Mouse (Mus musculus) forebrain, embryonic 14.5 days (tissue): ENCODE measurements at regions not wholly inside any gene's neighbourhood (a gene's known extent, or its start where the extent isn't known, plus 50 kb on each side); places are given as distances from the start of the nearest gene placed in this dataset.
"Not testable (repeated sequence)": the region's sequence is repeated elsewhere in the genome, so short reads cannot be mapped to it uniquely, and the experiment has no call there.

Experiments used
- ATAC-seq: fragments of 200-750 bp; cut with Nextera tagmentation; 2 replicates; pipeline ENCODE4 v1.8.0; 2017; ENCODE audit warnings: mild to moderate bottlenecking, moderate library complexity
- DNase-seq: peaks from one replicate; pipeline ENCODE4 v3.0.0-alpha.2; 2015; ENCODE audit warnings: low spot score
- H3K27ac ChIP-seq: fragments of 300-500 bp; sonication (generic); 2 replicates; pipeline ENCODE4 v1.5.1; 2014; ENCODE audit warnings: low read depth, mild to moderate bottlenecking, control low read depth, low read length, moderate library complexity
- H3K27me3 ChIP-seq: fragments of 300-500 bp; sonication (generic); replicated peaks from 2 replicates; pipeline ENCODE4 v1.6.1; 2014; ENCODE audit warnings: low read length, control low read depth, mixed read lengths; ENCODE audit not compliant: control insufficient read depth, insufficient read depth
- H3K36me3 ChIP-seq: fragments of 300-500 bp; sonication (generic); 2 replicates; pipeline ENCODE4 v1.6.1; 2014; ENCODE audit warnings: low read length, control low read depth; ENCODE audit not compliant: control insufficient read depth, insufficient read depth
- H3K4me1 ChIP-seq: fragments of 300-500 bp; sonication (generic); 2 replicates; pipeline ENCODE4 v1.6.1; 2014; ENCODE audit warnings: antibody characterized with exemption, low read length, control low read depth; ENCODE audit not compliant: control insufficient read depth, insufficient read depth
- H3K4me2 ChIP-seq: fragments of 300-500 bp; sonication (generic); 2 replicates; pipeline ENCODE4 v1.6.1; 2014; ENCODE audit warnings: mild to moderate bottlenecking, control low read depth, low read length
- H3K4me3 ChIP-seq: fragments of 300-500 bp; sonication (generic); 2 replicates; pipeline ENCODE4 v1.5.1; 2014; ENCODE audit warnings: low read depth, low read length, control low read depth
- H3K9ac ChIP-seq: fragments of 300-500 bp; sonication (generic); 2 replicates; pipeline ENCODE4 v1.6.1; 2014; ENCODE audit warnings: mild to moderate bottlenecking, low read length, control low read depth, moderate library complexity
- H3K9me3 ChIP-seq: fragments of 300-500 bp; sonication (generic); replicated peaks from 2 replicates; pipeline ENCODE4 v1.6.1; 2016; ENCODE audit warnings: low read length, control low read depth, mixed read lengths; ENCODE audit not compliant: control insufficient read depth
- whole genome bisulfite sequencing: fragments of 180-500 bp; shearing (Covaris S2); extraction: QIAGEN DNeasy Blood & Tissue Kit; methylation state at CpG from one replicate; pipeline ENCODE4 v1.1.7; 2014; 5-methylcytosine and 5-hydroxymethylcytosine counted together

DNA sequence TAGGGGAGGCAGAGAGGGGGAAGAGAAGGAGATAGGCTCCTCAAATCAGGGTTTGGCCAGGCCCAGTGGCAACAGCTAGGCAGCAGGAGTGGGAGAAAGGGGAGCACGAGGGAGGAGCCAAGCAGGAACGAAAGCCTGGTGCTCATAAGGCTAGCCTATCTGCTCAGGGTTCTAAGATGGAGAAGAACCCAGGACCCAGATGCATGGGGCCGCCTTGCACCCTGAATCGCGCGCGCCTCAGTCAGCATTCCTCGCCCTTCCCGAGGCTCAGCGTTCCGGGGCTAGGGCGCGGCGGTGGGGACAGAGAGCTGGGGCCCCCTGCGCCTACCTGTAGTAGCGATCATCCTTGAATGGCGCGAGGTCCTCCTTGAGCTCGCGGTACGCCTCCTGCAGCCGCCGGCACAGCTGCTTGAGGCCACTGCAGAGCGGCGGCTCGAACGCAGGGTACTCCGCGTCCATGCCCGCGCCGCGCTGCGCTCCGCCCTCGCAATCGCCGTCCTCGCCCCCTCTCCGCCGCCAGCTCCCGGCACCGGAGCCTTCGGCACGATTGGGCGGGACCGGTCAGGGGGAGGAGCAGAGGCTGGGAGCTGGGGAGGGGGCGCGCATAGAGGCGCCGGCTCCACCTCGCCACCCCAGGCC lies 60.1 kb downstream of the Dynlt1b start:
- H3K4me3 ChIP-seq = peak overlapping the region; percentile 31
- peak overlapping the region; percentile 50 for H3K9ac ChIP-seq
- ATAC-seq (peak; percentile 81), DNase-seq (peak; percentile 51)
- WGBS = 0% methylated on average over 20 of the region's 52 CpGs
- not testable (repeated sequence) for H3K9me3 ChIP-seq, H3K27ac ChIP-seq, H3K4me1 ChIP-seq, H3K36me3 ChIP-seq, H3K27me3 ChIP-seq
- H3K4me2 ChIP-seq = peak overlapping the region; percentile 49

DNA sequence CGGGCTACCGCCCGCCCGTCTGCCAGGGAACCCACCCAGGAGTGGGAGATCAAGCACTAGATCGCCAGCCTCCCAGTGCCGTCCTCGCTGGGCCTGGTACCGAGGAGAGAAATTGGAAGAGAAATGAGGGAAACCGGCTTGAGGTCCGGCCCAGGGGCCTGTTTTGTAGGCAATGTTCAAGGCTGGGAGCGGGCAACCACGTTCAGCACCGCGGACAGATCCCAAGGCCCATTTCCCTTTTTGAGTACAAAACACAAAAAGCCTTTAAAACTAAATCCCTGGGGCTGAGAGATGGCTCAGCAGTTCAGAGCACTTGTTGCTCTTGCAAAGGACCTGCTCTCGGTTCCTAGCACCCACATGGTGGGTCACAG lies 60.6 kb downstream of the Dynlt1b start:
- WGBS = no CpG with 5 or more reads among the region's 15 CpGs
- not testable (repeated sequence) for H3K4me1 ChIP-seq, H3K9ac ChIP-seq, H3K4me3 ChIP-seq, H3K4me2 ChIP-seq, ATAC-seq, H3K9me3 ChIP-seq, H3K27me3 ChIP-seq, H3K27ac ChIP-seq, H3K36me3 ChIP-seq, DNase-seq

DNA sequence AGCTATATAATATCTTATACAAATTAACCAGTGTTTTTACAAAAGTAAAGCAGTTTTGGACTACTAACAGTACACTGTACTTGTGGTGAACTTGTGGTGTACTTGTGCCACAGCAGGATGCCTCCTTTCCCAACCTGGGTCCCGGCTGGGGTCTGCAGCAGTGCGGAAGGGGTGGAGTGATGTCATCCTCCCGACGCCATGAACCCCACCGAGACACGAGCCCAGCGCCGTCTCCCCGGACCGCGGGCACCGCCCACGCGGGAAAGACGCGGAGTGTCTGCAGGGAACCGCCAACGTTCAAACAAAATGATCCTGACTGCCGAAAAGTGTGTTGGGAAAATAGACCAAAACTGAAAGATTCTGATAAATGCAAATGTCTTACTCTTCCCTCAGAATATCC lies 62.6 kb downstream of the Dynlt1b start:
- not testable (repeated sequence) for H3K36me3 ChIP-seq, H3K27me3 ChIP-seq, H3K9me3 ChIP-seq, H3K27ac ChIP-seq, H3K4me1 ChIP-seq, H3K9ac ChIP-seq
- peak overlapping the region; percentile 47 for H3K4me2 ChIP-seq
- ATAC-seq (peak; percentile 66), DNase-seq (peak; percentile 56)
- H3K4me3 ChIP-seq = peak overlapping the region; percentile 25
- 32% methylated on average over 19 of the region's 19 CpGs for WGBS

DNA sequence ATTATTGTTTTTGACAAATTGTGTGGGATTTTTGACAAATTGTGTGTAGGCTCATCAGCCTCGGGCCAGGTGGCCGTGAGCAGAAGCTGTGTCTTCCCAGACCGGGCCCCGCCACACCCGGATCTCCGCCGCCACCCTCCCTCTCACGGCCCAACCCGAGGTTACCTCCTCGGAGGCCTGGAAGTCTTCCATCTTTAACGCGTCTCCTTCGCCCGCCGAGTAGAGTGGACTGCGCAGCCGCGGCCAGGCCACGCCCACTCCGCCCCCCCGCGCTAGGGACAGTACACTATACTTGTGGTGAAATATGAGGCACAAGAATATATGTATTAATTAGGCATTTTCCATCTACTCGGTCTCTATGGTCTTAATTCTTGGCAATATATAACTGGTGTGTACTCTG lies 63.0 kb downstream of the Dynlt1b start:
- not testable (repeated sequence) for H3K9ac ChIP-seq, H3K27ac ChIP-seq, H3K9me3 ChIP-seq, H3K4me3 ChIP-seq, H3K27me3 ChIP-seq, H3K36me3 ChIP-seq, H3K4me1 ChIP-seq
- peak; percentile 70 for DNase-seq
- WGBS = 50% methylated on average over 21 of the region's 23 CpGs
- peak; percentile 56 for ATAC-seq
- H3K4me2 ChIP-seq = peak overlapping the region; percentile 47; the same call in 1 of the 2 replicates

DNA sequence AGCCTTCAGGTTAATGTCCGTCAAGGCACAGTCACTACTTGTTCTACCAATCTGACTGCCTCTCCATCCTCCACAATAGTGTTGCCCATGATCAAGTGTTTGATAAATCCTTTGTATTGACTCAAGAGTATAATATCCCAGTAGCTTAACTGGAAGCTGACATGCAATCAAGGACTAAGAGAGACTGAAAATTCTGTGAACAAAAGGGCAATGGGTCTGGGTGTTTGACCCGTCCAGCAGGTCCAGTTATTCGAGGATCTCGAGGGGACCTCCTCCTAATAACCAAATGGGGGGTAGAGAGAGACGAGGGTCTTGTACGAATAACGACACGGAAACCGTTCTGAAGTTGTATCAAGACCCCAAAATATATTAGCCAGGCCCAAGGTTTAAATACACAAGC lies 66.6 kb downstream of the Dynlt1b start:
- H3K4me3 ChIP-seq, H3K27ac ChIP-seq, H3K36me3 ChIP-seq, DNase-seq, H3K9me3 ChIP-seq, ATAC-seq, H3K4me1 ChIP-seq, H3K27me3 ChIP-seq, H3K9ac ChIP-seq, H3K4me2 ChIP-seq: not testable (repeated sequence)
- WGBS = 86% methylated on average over 9 of the region's 9 CpGs

DNA sequence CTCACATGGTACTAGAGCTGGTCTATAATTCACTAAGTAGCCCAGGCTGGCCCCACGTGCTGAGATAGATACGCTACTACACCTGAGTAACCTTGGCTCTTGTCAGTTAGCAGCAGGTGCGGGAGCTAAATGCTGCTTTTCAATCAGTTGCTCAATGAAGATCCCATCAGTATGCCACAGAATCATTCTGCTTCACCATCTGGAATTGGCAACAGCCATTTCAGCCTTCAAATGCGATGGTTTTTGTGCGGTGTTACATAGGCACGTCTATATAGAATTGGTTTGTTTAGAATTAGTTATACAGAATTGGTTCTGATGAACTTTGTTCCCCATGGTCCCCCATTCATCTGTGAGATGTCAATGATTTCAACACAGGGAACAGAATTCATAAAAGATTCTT lies 72.8 kb downstream of the Dynlt1b start:
- not testable (repeated sequence) for H3K4me2 ChIP-seq, H3K4me3 ChIP-seq, H3K9me3 ChIP-seq, H3K9ac ChIP-seq, ATAC-seq, H3K27me3 ChIP-seq, H3K27ac ChIP-seq, H3K36me3 ChIP-seq, H3K4me1 ChIP-seq
- DNase-seq = peak; percentile 8
- 92% methylated on average over 4 of the region's 6 CpGs for WGBS

DNA sequence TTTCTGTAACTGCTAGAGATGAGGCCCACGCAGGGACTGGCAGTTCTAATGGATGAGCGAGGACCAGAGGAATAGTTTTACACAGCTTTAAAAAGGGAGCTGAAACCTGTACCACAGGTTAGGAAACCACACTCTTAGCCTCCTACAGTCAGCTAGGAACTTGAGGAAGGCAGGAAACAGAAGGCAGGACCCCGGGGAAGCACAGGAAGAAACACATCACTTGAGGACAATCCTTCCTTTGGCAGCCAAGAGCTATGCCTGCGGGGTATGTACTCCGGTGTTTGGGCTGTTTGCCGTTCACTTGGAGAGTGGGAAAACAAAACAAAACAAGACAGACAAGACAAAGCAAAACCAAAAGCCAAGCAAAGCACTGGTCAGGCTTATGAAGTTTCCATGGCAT lies 76.0 kb downstream of the Dynlt1b start:
- not testable (repeated sequence) for H3K4me1 ChIP-seq, ATAC-seq, DNase-seq, H3K27me3 ChIP-seq, H3K27ac ChIP-seq, H3K9ac ChIP-seq, H3K4me2 ChIP-seq, H3K36me3 ChIP-seq, H3K9me3 ChIP-seq, H3K4me3 ChIP-seq
- WGBS = 91% methylated on average over 6 of the region's 6 CpGs

DNA sequence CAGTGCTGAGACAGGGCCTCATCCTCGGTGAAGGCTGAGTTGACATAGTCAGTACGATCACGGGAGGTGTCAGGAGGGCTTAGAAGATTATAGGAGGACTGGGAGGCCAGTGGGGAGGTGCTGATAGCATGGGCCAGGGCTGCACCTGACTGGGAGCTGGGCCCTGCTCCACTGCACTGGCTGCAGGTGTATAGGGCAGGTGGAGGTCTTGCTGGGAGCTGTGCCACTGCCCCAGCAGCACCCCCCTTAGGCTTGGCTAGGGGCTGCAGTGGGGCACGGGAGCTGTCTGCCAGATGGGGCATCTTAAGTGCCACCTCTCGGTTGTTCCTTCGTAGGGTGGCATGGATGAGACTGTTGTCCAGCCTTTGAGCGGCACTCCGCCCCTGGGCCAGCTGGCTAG lies 85.2 kb downstream of the Dynlt1b start:
- H3K27me3 ChIP-seq, H3K36me3 ChIP-seq, H3K9me3 ChIP-seq, ATAC-seq, H3K4me3 ChIP-seq, DNase-seq, H3K27ac ChIP-seq, H3K9ac ChIP-seq, H3K4me2 ChIP-seq, H3K4me1 ChIP-seq: not testable (repeated sequence)
- WGBS = 91% methylated on average over 5 of the region's 8 CpGs

DNA sequence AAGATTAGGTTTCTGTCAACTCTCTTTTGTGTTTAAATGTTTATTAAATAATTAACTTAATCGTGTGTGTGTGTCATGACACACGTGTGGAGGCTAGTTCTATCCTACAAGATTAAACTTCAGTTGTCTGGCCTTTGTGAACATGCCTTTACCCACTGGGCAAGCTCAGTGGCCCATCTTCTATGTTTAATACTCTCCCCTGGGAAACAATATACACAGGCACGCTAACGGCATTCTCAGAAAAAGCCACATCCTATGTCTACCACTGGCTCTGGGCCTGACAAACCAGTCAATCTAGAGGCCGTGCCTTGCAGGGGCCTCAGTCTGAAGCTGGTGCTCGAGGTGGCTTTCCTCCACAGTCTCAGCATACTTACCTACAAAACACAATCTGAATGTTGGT lies 82.4 kb upstream of the Dynlt1c start:
- ATAC-seq, H3K4me3 ChIP-seq, H3K9ac ChIP-seq, H3K4me1 ChIP-seq, H3K4me2 ChIP-seq, DNase-seq, H3K27me3 ChIP-seq, H3K27ac ChIP-seq, H3K36me3 ChIP-seq, H3K9me3 ChIP-seq: not testable (repeated sequence)
- 76% methylated on average over 5 of the region's 6 CpGs for WGBS
